Mouse (Mus musculus) spleen, postnatal 36 days (tissue): Measurements from ENCODE around the gene Fbxw28.
"Not testable (repeated sequence)": the region's sequence is repeated elsewhere in the genome, so short reads cannot be mapped to it uniquely, and the experiment has no call there.

Source experiments
- DNase-seq, 2 experiments: peaks; one replicate each; pipeline ENCODE4 v3.0.0; 2022; ENCODE audit warnings: low spot score in 2 of 2, mixed read lengths in 1 of 2

Gene Fbxw28

DNA sequence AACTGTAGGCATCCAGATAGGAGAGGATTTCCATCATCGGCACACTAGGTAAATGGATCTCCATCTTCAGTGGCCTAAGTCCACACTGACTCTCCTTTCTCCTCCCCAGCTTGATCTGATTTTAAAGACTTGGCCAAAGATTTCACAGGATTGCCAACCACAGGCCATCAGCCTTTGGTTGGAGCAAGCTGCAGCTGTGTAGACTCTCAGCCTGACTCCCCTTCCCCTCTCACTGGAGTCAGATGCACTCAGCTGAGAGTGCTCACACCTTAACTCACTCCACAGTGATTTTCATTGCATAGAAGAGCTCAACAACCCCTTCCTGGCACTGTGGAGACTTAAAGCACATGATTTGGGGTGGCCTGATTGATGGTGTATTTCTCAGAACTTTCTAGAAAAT lies at the start of gene Fbxw28:
TSS of gene Fbxw28 (minus strand) at position 101 of the 400 bp plus-strand sequence.
- not testable (repeated sequence) for DNase-seq

- not testable (repeated sequence) for DNase-seq
These were observed 51.9 kb downstream of the Fbxw28 start, which contains the start of gene Fbxw14 for GRCm38 (mm10) chr9:109287576-109287975. TSS of gene Fbxw14 (minus strand) at chr9:109287676.
